Mouse (Mus musculus) CH12.LX (cell line): ENCODE measurements around the gene Ier3. TPM values are rescaled to one million over a fixed set of nuclear protein-coding genes. Genes with fewer than 3 reads are reported as not detected.

Experiments used
- DNase-seq: peaks from one replicate; pipeline ENCODE4 v3.0.0-alpha.2; 2013; ENCODE audit errors: extremely low read depth
- H3K27ac ChIP-seq: 2 replicates; pipeline ENCODE4 v1.5.1; 2012; ENCODE audit warnings: low read depth, mild to moderate bottlenecking, control low read depth, moderate library complexity; ENCODE audit not compliant: insufficient read depth
- H3K27me3 ChIP-seq: replicated peaks from 2 replicates; pipeline ENCODE3; 2012; ENCODE audit warnings: inconsistent platforms
- H3K36me3 ChIP-seq, 2 experiments: replicated peaks in 1 of 2; 2 replicates each; pipeline versions ENCODE3 to v1.6.1; 2012; ENCODE audit warnings: inconsistent platforms in 1 of 2, low read length in 1 of 2, mild to moderate bottlenecking in 1 of 2, mixed read lengths in 1 of 2, moderate library complexity in 1 of 2; ENCODE audit not compliant: control insufficient read depth in 1 of 2, insufficient read depth in 1 of 2
- H3K4me1 ChIP-seq, 2 experiments: 2 replicates each; pipeline ENCODE4 v1.6.1; 2012; ENCODE audit warnings: inconsistent platforms in 1 of 2, moderate library complexity in 1 of 2; ENCODE audit not compliant: insufficient read depth in 2 of 2, control insufficient read depth in 1 of 2
- H3K4me2 ChIP-seq: 2 replicates; pipeline ENCODE4 v1.6.1; 2012; ENCODE audit warnings: low read depth, mild to moderate bottlenecking, control low read depth; ENCODE audit not compliant: poor library complexity, insufficient read depth, severe bottlenecking
- H3K4me3 ChIP-seq, 3 experiments: fragments of 150-350 bp in 1 of 3; sonication (generic) in 1 of 3; replicated peaks in 1 of 3; 2 replicates each; pipeline versions ENCODE3 to v1.5.1; 2011 to 2012; ENCODE audit warnings: low read depth in 2 of 3, low read length in 2 of 3, mild to moderate bottlenecking in 2 of 3, moderate library complexity in 2 of 3, control low read depth in 1 of 3, improper control_type of control experiment in 1 of 3, inconsistent platforms in 1 of 3, mixed read lengths in 1 of 3; ENCODE audit not compliant: poor library complexity in 1 of 3
- H3K79me2 ChIP-seq: replicated peaks from 2 replicates; pipeline ENCODE4 v1.6.1; 2012; ENCODE audit warnings: mild to moderate bottlenecking, moderate library complexity; ENCODE audit not compliant: control insufficient read depth, poor library complexity, insufficient read depth, severe bottlenecking; ENCODE audit errors: extremely low read depth
- H3K9ac ChIP-seq: 2 replicates; pipeline ENCODE4 v1.6.1; 2012; ENCODE audit warnings: low read depth, mild to moderate bottlenecking, control low read depth, moderate library complexity; ENCODE audit not compliant: insufficient read depth
- H3K9me3 ChIP-seq: replicated peaks from 2 replicates; pipeline ENCODE3; 2012; ENCODE audit warnings: low read length, inconsistent platforms, mixed read lengths
- CHD1 ChIP-seq: IDR thresholded peaks from 2 replicates; pipeline ENCODE4 v1.6.1; 2012; ENCODE audit warnings: low read depth, low read length, improper control_type of control experiment, inconsistent platforms
- CHD2 ChIP-seq: IDR thresholded peaks from 2 replicates; pipeline ENCODE4 v1.6.1; 2011; ENCODE audit warnings: low read length, improper control_type of control experiment
- CTCF ChIP-seq, 2 experiments: IDR thresholded peaks in 1 of 2; conservative IDR thresholded peaks in 1 of 2; 2 replicates each; pipeline ENCODE4 v1.5.1; 2011 to 2012; ENCODE audit warnings: low read depth in 2 of 2, low read length in 2 of 2, improper control_type of control experiment in 1 of 2, inconsistent platforms in 1 of 2, mild to moderate bottlenecking in 1 of 2, moderate library complexity in 1 of 2
- E2F4 ChIP-seq: IDR thresholded peaks from 2 replicates; pipeline ENCODE4 v1.6.1; 2011; ENCODE audit warnings: low read depth, low read length, improper control_type of control experiment; ENCODE audit not compliant: insufficient replicate concordance
- EP300 ChIP-seq: IDR thresholded peaks from 2 replicates; pipeline ENCODE4 v1.6.1; 2011; ENCODE audit warnings: low read length, improper control_type of control experiment
- ETS1 ChIP-seq: conservative IDR thresholded peaks from 2 replicates; pipeline ENCODE4 v1.6.1; 2012; ENCODE audit warnings: low read depth, mild to moderate bottlenecking, inconsistent platforms, low read length, improper control_type of control experiment, moderate library complexity
- GABPA ChIP-seq: IDR thresholded peaks from 2 replicates; pipeline ENCODE4 v1.6.1; 2012; ENCODE audit warnings: low read depth, low read length, improper control_type of control experiment, inconsistent platforms; ENCODE audit not compliant: insufficient replicate concordance
- MAX ChIP-seq: IDR thresholded peaks from 2 replicates; pipeline ENCODE4 v1.6.1; 2011; ENCODE audit warnings: low read length, improper control_type of control experiment
- MAZ ChIP-seq: IDR thresholded peaks from 2 replicates; pipeline ENCODE4 v1.6.1; 2012; ENCODE audit warnings: low read depth, mild to moderate bottlenecking, inconsistent platforms, low read length, improper control_type of control experiment, moderate library complexity
- MEF2A ChIP-seq: IDR thresholded peaks from 2 replicates; pipeline ENCODE4 v1.6.1; 2014; ENCODE audit warnings: low read depth, mild to moderate bottlenecking, inconsistent platforms, low read length, improper control_type of control experiment, borderline replicate concordance
- MYC ChIP-seq: IDR thresholded peaks from 2 replicates; pipeline ENCODE4 v1.6.1; 2011; ENCODE audit warnings: low read depth, mild to moderate bottlenecking, improper control_type of control experiment, low read length
- NELFE ChIP-seq: IDR thresholded peaks from 2 replicates; pipeline ENCODE4 v1.6.1; 2011; ENCODE audit warnings: low read depth, low read length, improper control_type of control experiment
- PAX5 ChIP-seq: IDR thresholded peaks from 2 replicates; pipeline ENCODE4 v1.6.1; 2012; ENCODE audit warnings: low read length, inconsistent platforms, mixed read lengths
- POLR2A ChIP-seq: IDR thresholded peaks from 2 replicates; pipeline ENCODE4 v1.6.1; 2011; ENCODE audit warnings: low read depth, mild to moderate bottlenecking, improper control_type of control experiment, low read length
- RAD21 ChIP-seq: IDR thresholded peaks from 2 replicates; pipeline ENCODE4 v1.6.1; 2011; ENCODE audit warnings: low read depth, mild to moderate bottlenecking, low read length, improper control_type of control experiment, moderate library complexity
- RCOR1 ChIP-seq: conservative IDR thresholded peaks from 2 replicates; pipeline ENCODE4 v1.6.1; 2012; ENCODE audit warnings: low read depth, mild to moderate bottlenecking, inconsistent platforms, low read length, improper control_type of control experiment
- SMC3 ChIP-seq: IDR thresholded peaks from 2 replicates; pipeline ENCODE4 v1.6.1; 2011; ENCODE audit warnings: low read depth, low read length, improper control_type of control experiment
- USF1 ChIP-seq: IDR thresholded peaks from 2 replicates; pipeline ENCODE4 v1.6.1; 2014; ENCODE audit warnings: low read depth, mild to moderate bottlenecking, inconsistent platforms, low read length, improper control_type of control experiment
- USF2 ChIP-seq: conservative IDR thresholded peaks from 2 replicates; pipeline ENCODE4 v1.6.1; 2011; ENCODE audit warnings: low read depth, low read length, improper control_type of control experiment
- ZMIZ1 ChIP-seq: IDR thresholded peaks from 2 replicates; pipeline ENCODE4 v1.6.1; 2012; ENCODE audit warnings: low read depth, mild to moderate bottlenecking, inconsistent platforms, low read length, improper control_type of control experiment
- ZNF384 ChIP-seq: IDR thresholded peaks from 2 replicates; pipeline ENCODE4 v1.6.1; 2012; ENCODE audit warnings: low read depth, low read length, improper control_type of control experiment, inconsistent platforms
- dilution Hi-C: fragments of 300-500 bp; cut with MboI; formaldehyde crosslinking; loops from 2 replicates; pipeline ENCODE4 v1.14.3; 2020; ENCODE audit warnings: low sequenced_read_pairs; ENCODE audit not compliant: extremely low pct_unique_long_range_greater_than_20kb, extremely low pct_ligation_motif_present
- in situ Hi-C: fragments of 300-500 bp; cut with MboI; formaldehyde crosslinking; loops from 3 replicates; pipeline ENCODE4 v1.14.3; 2019; ENCODE audit warnings: low sequenced_read_pairs, low pct_ligation_motif_present, low pct_unique_long_range_greater_than_20kb, mixed read lengths
- polyA plus RNA-seq: library from polyadenylated mRNA; unstranded; fragments of >175 nt; gene quantifications from 2 replicates; pipeline ENCODE4 v1.2.1, GENCODE M21; 2012; ENCODE audit warnings: low read depth; ENCODE audit not compliant: insufficient read length
- total RNA-seq, 2 experiments: library from RNA; depleted of rRNA; stranded (reverse); fragments of 300-350 nt in 1 of 2; fragments of >200 nt in 1 of 2; gene quantifications; 2 replicates each; pipeline ENCODE4 v1.2.3; 2012 to 2014

Ier3 gene
- total and polyA plus RNA-seq, 3 experiments = 12.6 to 27.2 (median 15.0) TPM

DNA sequence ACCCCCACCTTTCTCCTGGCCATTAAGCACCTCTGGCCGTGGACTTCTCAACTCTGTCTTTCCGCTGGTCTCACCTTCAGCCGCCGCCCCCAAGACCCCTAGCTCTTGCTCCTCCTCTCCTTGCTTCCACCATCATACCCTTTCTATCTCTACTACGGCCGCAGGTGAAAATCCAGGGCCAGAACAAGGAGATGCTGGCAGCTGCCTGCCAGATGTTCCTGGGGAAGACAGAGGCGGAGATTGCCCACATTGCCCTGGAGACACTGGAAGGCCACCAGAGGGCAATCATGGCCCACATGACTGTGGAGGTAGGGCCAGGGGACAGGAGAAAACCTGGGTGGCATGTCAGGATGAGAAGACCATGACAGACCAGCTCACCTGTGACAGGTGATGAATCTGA is 2.9 kb downstream of the Ier3 start:
- TF ChIP-seq CHD1 = no peak
- TF ChIP-seq MAX = no peak
- TF ChIP-seq NELFE = no peak
- TF ChIP-seq ZNF384 = no peak
- TF ChIP-seq GABPA = no peak
- TF ChIP-seq MAZ = no peak
- TF ChIP-seq CTCF (conservative IDR thresholded peaks at IDR 0.05 in 1 of 2, IDR thresholded peaks at IDR 0.05 in 1 of 2; ENCODE audit: low read depth in 2 of 2, low read length in 2 of 2) = peak in 1 of 2 experiments; percentile 72; a peak in 2 of 4 replicates
- TF ChIP-seq POLR2A = no peak
- TF ChIP-seq SMC3 = peak; percentile 69
- TF ChIP-seq RAD21 = peak; percentile 68
- Histone ChIP-seq H3K36me3 (peaks cover 21 to 46% of the 10 kb centered on the region in 2 experiments), H3K4me2 (no peak overlapping the region), H3K4me1 (peaks cover 0 to 17% of the 10 kb centered on the region in 2 experiments; a peak in 2 of 4 replicates), H3K9me3 (peaks cover under 1% of the 10 kb centered on the region), H3K27ac (no peak overlapping the region), H3K9ac (no peak overlapping the region), H3K79me2 (peaks cover 5% of the 10 kb centered on the region; the same call in 1 of the 2 replicates), H3K4me3 (no peak overlapping the region), H3K27me3 (no peaks in the 10 kb centered on the region)
- in situ Hi-C loops = no loop called here
- dilution Hi-C loops = no loop called here
- DNase-seq = no peak

DNA sequence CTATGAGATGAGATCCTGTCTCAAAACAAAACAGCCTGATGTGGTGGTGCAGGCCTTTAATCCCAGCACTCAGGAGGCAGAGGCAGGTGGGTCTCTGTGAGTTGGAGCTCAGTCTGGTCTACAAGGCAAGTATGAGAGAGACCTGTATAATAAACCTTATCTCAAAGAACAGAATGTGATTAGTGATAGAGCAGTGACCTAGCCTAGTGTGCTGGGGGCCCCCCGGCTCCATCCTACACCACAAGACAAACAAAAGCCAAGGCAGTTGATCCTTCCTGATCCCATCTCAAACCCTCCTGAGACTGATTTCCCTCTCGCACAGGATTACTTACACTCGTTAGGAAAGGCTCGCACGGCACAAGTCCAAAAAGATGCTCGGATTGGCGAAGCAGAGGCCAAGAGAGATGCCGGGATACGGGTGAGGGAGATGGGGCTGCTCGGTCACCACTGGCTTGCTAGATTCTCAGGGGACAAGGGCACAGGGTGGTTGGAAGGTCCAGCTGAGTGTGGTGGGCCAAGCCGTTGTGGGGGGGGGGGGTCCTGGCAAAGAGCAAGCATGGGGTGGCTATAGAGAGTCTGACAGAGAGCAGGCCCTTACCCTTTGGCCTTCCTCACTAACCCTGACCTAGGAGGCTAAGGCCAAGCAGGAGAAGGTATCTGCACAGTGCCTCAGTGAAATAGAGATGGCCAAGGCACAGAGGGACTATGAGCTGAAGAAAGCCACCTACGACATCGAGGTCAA is 3.8 kb downstream of the Ier3 start:
- H3K36me3 ChIP-seq = peaks cover 26 to 54% of the 10 kb centered on the region in 2 experiments
- H3K4me3 ChIP-seq = no peak overlapping the region
- H3K79me2 ChIP-seq = peaks cover 5% of the 10 kb centered on the region; the same call in 1 of the 2 replicates
- no peak for DNase-seq
- no peak overlapping the region for H3K9ac ChIP-seq
- dilution Hi-C loops = no loop called here
- H3K4me2 ChIP-seq = no peak overlapping the region
- H3K27ac ChIP-seq = no peak overlapping the region
- H3K27me3 ChIP-seq = no peaks in the 10 kb centered on the region
- in situ Hi-C loops = loop anchor here (5.0 kb wide), 1 partner anchor 83 kb away; no protein-coding TSS in a partner anchor
- peaks cover 0 to 17% of the 10 kb centered on the region in 2 experiments; a peak in 2 of 4 replicates for H3K4me1 ChIP-seq
- H3K9me3 ChIP-seq = peaks cover 7% of the 10 kb centered on the region
- TF ChIP-seq EP300 (no peak), MAX (no peak), USF2 (no peak), USF1 (no peak), CHD2 (no peak), E2F4 (no peak), ZNF384 (no peak), MYC (no peak), GABPA (no peak), ETS1 (no peak), PAX5 (no peak), ZMIZ1 (no peak), RCOR1 (no peak), SMC3 (no peak), MEF2A (no peak)
